Mouse (Mus musculus): ENCODE measurements around the gene Cwc22. TPM values are rescaled to one million over a fixed set of nuclear protein-coding genes. Genes with fewer than 3 reads are reported as not detected.

Gene Cwc22
- polyA plus RNA-seq, 1 experiment: 8.5 TPM

GRCm38 (mm10) chr2:77869729-77870280, 76.4 kb downstream of the Cwc22 start:
- H3K79me2 ChIP-seq (ENCODE audit: control insufficient read depth, insufficient read depth): no peaks in the 10 kb centered on the region
- H3ac ChIP-seq (ENCODE audit: control insufficient read depth, insufficient read length, low read depth): no peak overlapping the region
- TF ChIP-seq MYOG (IDR thresholded peaks at IDR 0.05; ENCODE audit: control insufficient read depth, extremely low read depth, insufficient read length) (no peak), CEBPB (IDR thresholded peaks at IDR 0.05; ENCODE audit: low read depth) (no peak), USF1 (IDR thresholded peaks at IDR 0.05; ENCODE audit: low read depth) (no peak), MAX (IDR thresholded peaks at IDR 0.05) (no peak), FOSL1 (IDR thresholded peaks at IDR 0.05; ENCODE audit: insufficient read depth, low read length, poor library complexity, severe bottlenecking) (no peak), MYOD1 (IDR thresholded peaks at IDR 0.05; ENCODE audit: control insufficient read depth, insufficient read length, low read depth) (no peak), CTCF (IDR thresholded peaks at IDR 0.05; ENCODE audit: control insufficient read depth, insufficient read depth, insufficient read length) (no peak)
- no peaks in the 10 kb centered on the region for H3K27me3 ChIP-seq (ENCODE audit: control insufficient read depth, insufficient read depth, insufficient read length)
- H3K79me3 ChIP-seq (ENCODE audit: low read depth): no peaks in the 10 kb centered on the region
- H3K4me3 ChIP-seq (ENCODE audit: insufficient read depth, poor library complexity, severe bottlenecking): no peak overlapping the region
- no peaks in the 10 kb centered on the region for H3K36me3 ChIP-seq (ENCODE audit: control insufficient read depth, insufficient read depth)

GRCm38 (mm10) chr2:77863934-77864333, 82.2 kb downstream of the Cwc22 start:
- H3K79me3 ChIP-seq (ENCODE audit: low read depth): no peaks in the 10 kb centered on the region
- no peaks in the 10 kb centered on the region for H3K36me3 ChIP-seq (ENCODE audit: control insufficient read depth, insufficient read depth)
- TF ChIP-seq MYOD1 (IDR thresholded peaks at IDR 0.05; ENCODE audit: control insufficient read depth, insufficient read length, low read depth) (no peak), CTCF (IDR thresholded peaks at IDR 0.05; ENCODE audit: control insufficient read depth, insufficient read depth, insufficient read length) (no peak), FOSL1 (IDR thresholded peaks at IDR 0.05; ENCODE audit: insufficient read depth, low read length, poor library complexity, severe bottlenecking) (no peak), CEBPB (IDR thresholded peaks at IDR 0.05; ENCODE audit: low read depth) (no peak), USF1 (IDR thresholded peaks at IDR 0.05; ENCODE audit: low read depth) (no peak), MAX (IDR thresholded peaks at IDR 0.05) (no peak), MYOG (IDR thresholded peaks at IDR 0.05; ENCODE audit: control insufficient read depth, extremely low read depth, insufficient read length) (no peak)
- H3K4me3 ChIP-seq (ENCODE audit: insufficient read depth, poor library complexity, severe bottlenecking): no peak overlapping the region
- H3ac ChIP-seq (ENCODE audit: control insufficient read depth, insufficient read length, low read depth): no peak overlapping the region
- no peaks in the 10 kb centered on the region for H3K79me2 ChIP-seq (ENCODE audit: control insufficient read depth, insufficient read depth)
- H3K27me3 ChIP-seq (ENCODE audit: control insufficient read depth, insufficient read depth, insufficient read length): no peaks in the 10 kb centered on the region

- H3ac ChIP-seq (ENCODE audit: control insufficient read depth, insufficient read length, low read depth): no peak overlapping the region
- H3K79me3 ChIP-seq (ENCODE audit: low read depth): no peaks in the 10 kb centered on the region
- no peaks in the 10 kb centered on the region for H3K27me3 ChIP-seq (ENCODE audit: control insufficient read depth, insufficient read depth, insufficient read length)
- no peak overlapping the region for H3K4me3 ChIP-seq (ENCODE audit: insufficient read depth, poor library complexity, severe bottlenecking)
- H3K79me2 ChIP-seq (ENCODE audit: control insufficient read depth, insufficient read depth): no peaks in the 10 kb centered on the region
- TF ChIP-seq MAX (IDR thresholded peaks at IDR 0.05): no peak
- TF ChIP-seq FOSL1 (IDR thresholded peaks at IDR 0.05; ENCODE audit: insufficient read depth, low read length, poor library complexity, severe bottlenecking): no peak
- no peak for TF ChIP-seq CTCF (IDR thresholded peaks at IDR 0.05; ENCODE audit: control insufficient read depth, insufficient read depth, insufficient read length)
- TF ChIP-seq CEBPB (IDR thresholded peaks at IDR 0.05; ENCODE audit: low read depth): no peak
- TF ChIP-seq MYOD1 (IDR thresholded peaks at IDR 0.05; ENCODE audit: control insufficient read depth, insufficient read length, low read depth): no peak
- TF ChIP-seq USF1 (IDR thresholded peaks at IDR 0.05; ENCODE audit: low read depth): no peak
- no peak for TF ChIP-seq MYOG (IDR thresholded peaks at IDR 0.05; ENCODE audit: control insufficient read depth, extremely low read depth, insufficient read length)
- H3K36me3 ChIP-seq (ENCODE audit: control insufficient read depth, insufficient read depth): no peaks in the 10 kb centered on the region
These were observed 82.7 kb downstream of the Cwc22 start for GRCm38 (mm10) chr2:77863522-77863921.

- Histone ChIP-seq H3K4me3 (ENCODE audit: insufficient read depth, poor library complexity, severe bottlenecking) (no peak overlapping the region), H3K79me3 (ENCODE audit: low read depth) (no peaks in the 10 kb centered on the region), H3K79me2 (ENCODE audit: control insufficient read depth, insufficient read depth) (no peaks in the 10 kb centered on the region), H3K27me3 (ENCODE audit: control insufficient read depth, insufficient read depth, insufficient read length) (no peaks in the 10 kb centered on the region), H3K36me3 (ENCODE audit: control insufficient read depth, insufficient read depth) (no peaks in the 10 kb centered on the region), H3ac (ENCODE audit: control insufficient read depth, insufficient read length, low read depth) (no peak overlapping the region)
- no peak for TF ChIP-seq CTCF (IDR thresholded peaks at IDR 0.05; ENCODE audit: control insufficient read depth, insufficient read depth, insufficient read length)
- TF ChIP-seq MYOD1 (IDR thresholded peaks at IDR 0.05; ENCODE audit: control insufficient read depth, insufficient read length, low read depth): no peak
- no peak for TF ChIP-seq CEBPB (IDR thresholded peaks at IDR 0.05; ENCODE audit: low read depth)
- no peak for TF ChIP-seq MAX (IDR thresholded peaks at IDR 0.05)
- TF ChIP-seq MYOG (IDR thresholded peaks at IDR 0.05; ENCODE audit: control insufficient read depth, extremely low read depth, insufficient read length): no peak
- no peak for TF ChIP-seq USF1 (IDR thresholded peaks at IDR 0.05; ENCODE audit: low read depth)
- TF ChIP-seq FOSL1 (IDR thresholded peaks at IDR 0.05; ENCODE audit: insufficient read depth, low read length, poor library complexity, severe bottlenecking): no peak
These were observed 104.7 kb downstream of the Cwc22 start for GRCm38 (mm10) chr2:77841464-77841863.

- no peaks in the 10 kb centered on the region for H3K36me3 ChIP-seq (ENCODE audit: control insufficient read depth, insufficient read depth)
- H3K27me3 ChIP-seq (ENCODE audit: control insufficient read depth, insufficient read depth, insufficient read length): no peaks in the 10 kb centered on the region
- H3ac ChIP-seq (ENCODE audit: control insufficient read depth, insufficient read length, low read depth): no peak overlapping the region
- no peaks in the 10 kb centered on the region for H3K79me3 ChIP-seq (ENCODE audit: low read depth)
- no peaks in the 10 kb centered on the region for H3K79me2 ChIP-seq (ENCODE audit: control insufficient read depth, insufficient read depth)
- H3K4me3 ChIP-seq (ENCODE audit: insufficient read depth, poor library complexity, severe bottlenecking): no peak overlapping the region
- TF ChIP-seq MYOD1 (IDR thresholded peaks at IDR 0.05; ENCODE audit: control insufficient read depth, insufficient read length, low read depth): no peak
These were observed 106.6 kb downstream of the Cwc22 start for GRCm38 (mm10) chr2:77839587-77839986.

- Histone ChIP-seq H3K79me3 (ENCODE audit: low read depth) (no peaks in the 10 kb centered on the region), H3K4me3 (ENCODE audit: insufficient read depth, poor library complexity, severe bottlenecking) (no peak overlapping the region), H3K36me3 (ENCODE audit: control insufficient read depth, insufficient read depth) (no peaks in the 10 kb centered on the region), H3K79me2 (ENCODE audit: control insufficient read depth, insufficient read depth) (no peaks in the 10 kb centered on the region), H3K27me3 (ENCODE audit: control insufficient read depth, insufficient read depth, insufficient read length) (no peaks in the 10 kb centered on the region), H3ac (ENCODE audit: control insufficient read depth, insufficient read length, low read depth) (no peak overlapping the region)
- TF ChIP-seq MYOG (IDR thresholded peaks at IDR 0.05; ENCODE audit: control insufficient read depth, extremely low read depth, insufficient read length) (no peak), CEBPB (IDR thresholded peaks at IDR 0.05; ENCODE audit: low read depth) (no peak), USF1 (IDR thresholded peaks at IDR 0.05; ENCODE audit: low read depth) (no peak), MAX (IDR thresholded peaks at IDR 0.05) (no peak), CTCF (IDR thresholded peaks at IDR 0.05; ENCODE audit: control insufficient read depth, insufficient read depth, insufficient read length) (no peak), FOSL1 (IDR thresholded peaks at IDR 0.05; ENCODE audit: insufficient read depth, low read length, poor library complexity, severe bottlenecking) (no peak), MYOD1 (IDR thresholded peaks at IDR 0.05; ENCODE audit: control insufficient read depth, insufficient read length, low read depth) (no peak)
These were observed 107.5 kb downstream of the Cwc22 start for GRCm38 (mm10) chr2:77838688-77839087.

Measured in C2C12 (cell line).